ENCODE assay signal across 8 mouse cellular contexts in the genomic region with DNA sequence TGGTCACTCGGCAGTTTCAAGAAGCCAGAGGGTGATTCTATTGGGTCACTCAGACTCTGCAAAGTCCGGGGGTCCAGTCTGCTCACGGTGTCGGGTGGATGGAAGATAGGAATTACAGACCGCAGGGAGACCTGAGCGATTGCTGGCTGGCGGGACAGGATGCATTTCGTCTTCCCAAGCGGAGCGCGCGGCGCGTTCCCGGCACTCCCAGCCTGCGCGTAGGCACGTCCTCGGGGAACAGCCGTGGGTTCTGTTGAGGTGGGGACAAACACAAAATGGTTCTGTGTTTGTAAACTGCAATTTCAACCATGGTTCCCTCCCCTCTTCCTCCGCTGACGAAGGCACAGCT. TPM values are rescaled to one million over a fixed set of nuclear protein-coding genes. Genes with fewer than 3 reads are reported as not detected.
DNase-seq lines count a peak whose midpoint lies in the region; ATAC-seq lines count a peak whose summit lies in the region.

No protein-coding gene starts in this region.

- under 1% methylated on average over 22 of the region's 22 CpGs for WGBS in heart, embryonic 12.5 days
- WGBS in forebrain, embryonic 11.5 days = 1% methylated on average over 22 of the region's 22 CpGs
- WGBS in intestine, embryonic 16.5 days = under 1% methylated on average over 22 of the region's 22 CpGs

- H3K9me3 ChIP-seq in heart, embryonic 12.5 days (replicated peaks) = no peaks in the 10 kb centered on the region
- H3K9me3 ChIP-seq in forebrain, embryonic 11.5 days (ENCODE audit: control insufficient read depth, low read length) = no peaks in the 10 kb centered on the region
- H3K9me3 ChIP-seq in intestine, embryonic 16.5 days (ENCODE audit: control insufficient read depth, low read length) = no peaks in the 10 kb centered on the region

- H3K36me3 ChIP-seq in heart, embryonic 12.5 days = no peaks in the 10 kb centered on the region
- H3K36me3 ChIP-seq in forebrain, embryonic 11.5 days (ENCODE audit: control insufficient read depth, insufficient read depth, low read length) = no peaks in the 10 kb centered on the region
- H3K36me3 ChIP-seq in intestine, embryonic 16.5 days (ENCODE audit: control insufficient read depth, insufficient read depth, low read length) = no peaks in the 10 kb centered on the region

- peaks cover 18% of the 10 kb centered on the region for H3K4me1 ChIP-seq in heart, embryonic 12.5 days (replicated peaks)
- H3K4me1 ChIP-seq in forebrain, embryonic 11.5 days (replicated peaks; ENCODE audit: control insufficient read depth, insufficient read depth, low read length) = peaks cover 13% of the 10 kb centered on the region; the same call in 1 of the 2 replicates
- peaks cover 12% of the 10 kb centered on the region for H3K4me1 ChIP-seq in intestine, embryonic 16.5 days (ENCODE audit: control insufficient read depth, insufficient read depth, low read length)

- ATAC-seq in heart, embryonic 12.5 days (ENCODE audit: insufficient number of reproducible peaks, low FRiP score) = no peak
- ATAC-seq in forebrain, embryonic 11.5 days (replicated peaks; ENCODE audit: low FRiP score) = peak; percentile 22; the same call in 1 of the 2 replicates
- ATAC-seq in intestine, embryonic 16.5 days = peak; percentile 24; the same call in 1 of the 2 replicates

- peaks cover 56% of the 10 kb centered on the region for H3K27me3 ChIP-seq in heart, embryonic 12.5 days (replicated peaks)
- peaks cover 45% of the 10 kb centered on the region for H3K27me3 ChIP-seq in forebrain, embryonic 11.5 days (ENCODE audit: control insufficient read depth, insufficient read depth, low read length)
- peaks cover 43% of the 10 kb centered on the region for H3K27me3 ChIP-seq in intestine, embryonic 16.5 days (replicated peaks; ENCODE audit: control insufficient read depth, insufficient read depth, low read length)

- H3K4me3 ChIP-seq in heart, embryonic 12.5 days = peak overlapping the region; percentile 65
- H3K4me3 ChIP-seq in forebrain, embryonic 11.5 days (ENCODE audit: low read depth, low read length) = peak overlapping the region; percentile 50
- peak overlapping the region; percentile 66 for H3K4me3 ChIP-seq in intestine, embryonic 16.5 days (ENCODE audit: low read length)

- H3K4me2 ChIP-seq in heart, embryonic 12.5 days = peak overlapping the region; percentile 100
- H3K4me2 ChIP-seq in forebrain, embryonic 11.5 days (ENCODE audit: low read depth, low read length, severe bottlenecking) = peak overlapping the region; percentile 89
- H3K4me2 ChIP-seq in intestine, embryonic 16.5 days (ENCODE audit: low read depth, low read length) = peak overlapping the region; percentile 98

- peak overlapping the region; percentile 64 for H3K9ac ChIP-seq in heart, embryonic 12.5 days
- H3K9ac ChIP-seq in forebrain, embryonic 11.5 days (ENCODE audit: low read length) = peak overlapping the region; percentile 49
- peak overlapping the region; percentile 41 for H3K9ac ChIP-seq in intestine, embryonic 16.5 days (ENCODE audit: low read depth, low read length)

- DNase-seq in heart, adult 8-10 months (ENCODE audit: low spot score) = no peak
- peak; percentile 43 for DNase-seq in R1 (ENCODE audit: low read depth, low spot score)
- peak; percentile 69 for DNase-seq in forebrain, embryonic 11.5 days (ENCODE audit: low spot score)
- DNase-seq in mesoderm, embryonic 11.5 days (ENCODE audit: low read depth, low spot score) = peak; percentile 42
- peak; percentile 51 for DNase-seq in testis, postnatal 10 days (ENCODE audit: low spot score)
- DNase-seq in spleen, postnatal 10 days (ENCODE audit: low spot score in 2 of 2) = no peak

- H3K27ac ChIP-seq in heart, embryonic 12.5 days (ENCODE audit: poor library complexity, severe bottlenecking) = no peak overlapping the region
- no peak overlapping the region for H3K27ac ChIP-seq in forebrain, embryonic 11.5 days (ENCODE audit: low read depth, low read length)
- H3K27ac ChIP-seq in intestine, embryonic 16.5 days (ENCODE audit: low read length) = no peak overlapping the region

RNA-seq across cellular contexts. Expression of a gene that starts 4.7 kb away (rescaled TPM):
- polyA plus RNA-seq in heart, embryonic 12.5 days (2016; fragmentation: Nextera tagmentation; extraction: Ambion mirVana) = 2.0 and 2.6 TPM in 2 replicates
- under 1 TPM; 0.12 to 0.35 (median 0.32) TPM for total RNA-seq in heart, adult 8-10 months (2022)
- polyA plus RNA-seq in forebrain, embryonic 11.5 days (2014; fragmentation: Nextera tagmentation; extraction: Ambion mirVana) = 1.3 and 1.8 TPM in 2 replicates
- polyA plus RNA-seq in intestine, embryonic 16.5 days (2015; fragmentation: Nextera tagmentation; extraction: Ambion mirVana) = 0.65 and 0.93 TPM in 2 replicates

Comparison
In these comparisons a context has a peak if more than half of its experiments do, and no peak if none do; other contexts are left out.
1. DNase-seq: peak in R1 (single experiment), forebrain, embryonic 11.5 days (single experiment), mesoderm, embryonic 11.5 days (single experiment) and testis, postnatal 10 days (single experiment); none in heart, adult 8-10 months (single experiment) and spleen, postnatal 10 days (0 of 2).
2. Peak in every context shown above with its lines, with median percentiles within 50 percentile points of each other: H3K4me2 ChIP-seq, H3K4me3 ChIP-seq and H3K9ac ChIP-seq.